Mouse (Mus musculus) spleen, adult 2 months (tissue): Measurements from ENCODE around the gene Rnf34.

Source experiments
- CTCF ChIP-seq: fragments of 200-500 bp; IDR thresholded peaks from 2 replicates; pipeline ENCODE4 v1.5.1; 2011; ENCODE audit warnings: mild to moderate bottlenecking, inconsistent platforms; ENCODE audit not compliant: insufficient read depth, insufficient read length, insufficient replicate concordance; ENCODE audit errors: extremely low read depth
- POLR2A ChIP-seq: fragments of 200-500 bp; IDR thresholded peaks from 2 replicates; pipeline ENCODE4 v1.6.1; 2011; ENCODE audit warnings: low read depth, low read length, inconsistent platforms

DNA sequence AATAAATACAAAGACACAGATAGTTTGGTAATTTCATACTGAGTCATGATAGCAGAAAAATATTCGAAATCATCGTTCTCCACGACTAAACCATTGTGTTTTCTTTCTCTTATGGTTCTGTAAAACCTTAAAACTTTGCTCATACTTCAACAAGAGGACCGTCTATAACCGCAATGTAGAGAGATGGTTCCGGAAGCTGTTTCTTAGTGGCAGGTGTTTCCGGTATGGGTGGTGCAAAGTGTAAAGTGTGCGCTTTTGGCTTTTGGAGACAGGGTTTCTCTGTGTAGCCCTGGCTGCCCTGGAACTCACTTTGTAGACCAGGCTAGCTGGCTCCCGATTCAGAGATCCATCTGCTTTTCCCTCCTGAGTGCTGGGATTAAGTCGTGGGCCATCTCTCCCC is 17.3 kb upstream of the Rnf34 start:
- TF ChIP-seq CTCF (no peak), POLR2A (no peak)
